Mouse (Mus musculus) megakaryocyte, embryonic 14.5 days (primary cell): ENCODE results near the gene Adam12. TPM values are rescaled to one million over a fixed set of nuclear protein-coding genes. Genes with fewer than 3 reads are reported as not detected.

Experiments
- H3K27me3 ChIP-seq: replicated peaks from 2 replicates; pipeline ENCODE3; 2012; ENCODE audit warnings: inconsistent platforms
- H3K36me3 ChIP-seq: replicated peaks from 2 replicates; pipeline ENCODE3; 2012; ENCODE audit warnings: low read length, inconsistent platforms, mixed read lengths
- H3K4me1 ChIP-seq: 2 replicates; pipeline ENCODE4 v1.6.1; 2012; ENCODE audit warnings: inconsistent platforms
- H3K4me3 ChIP-seq: replicated peaks from 2 replicates; pipeline ENCODE3; 2012; ENCODE audit warnings: moderate library complexity, mild to moderate bottlenecking, inconsistent platforms
- H3K9me3 ChIP-seq: 2 replicates; pipeline ENCODE4 v1.6.1; 2012; ENCODE audit warnings: inconsistent platforms
- FLI1 ChIP-seq: IDR thresholded peaks from 2 replicates; pipeline ENCODE4 v1.6.1; 2012; ENCODE audit warnings: low read length, inconsistent platforms, mixed read lengths
- GATA1 ChIP-seq: IDR thresholded peaks from 3 replicates; pipeline ENCODE4 v1.6.1; 2012; ENCODE audit warnings: mixed read lengths, low read length, inconsistent platforms, borderline replicate concordance
- polyA plus RNA-seq: library from polyadenylated mRNA; stranded (reverse); fragments of >175 nt; gene quantifications from 2 replicates; pipeline ENCODE4 v1.2.3, GENCODE M21; 2012; ENCODE audit warnings: low replicate concordance; ENCODE audit not compliant: insufficient read depth

The Adam12 gene
- polyA plus RNA-seq, 1 experiment, result not detected

DNA sequence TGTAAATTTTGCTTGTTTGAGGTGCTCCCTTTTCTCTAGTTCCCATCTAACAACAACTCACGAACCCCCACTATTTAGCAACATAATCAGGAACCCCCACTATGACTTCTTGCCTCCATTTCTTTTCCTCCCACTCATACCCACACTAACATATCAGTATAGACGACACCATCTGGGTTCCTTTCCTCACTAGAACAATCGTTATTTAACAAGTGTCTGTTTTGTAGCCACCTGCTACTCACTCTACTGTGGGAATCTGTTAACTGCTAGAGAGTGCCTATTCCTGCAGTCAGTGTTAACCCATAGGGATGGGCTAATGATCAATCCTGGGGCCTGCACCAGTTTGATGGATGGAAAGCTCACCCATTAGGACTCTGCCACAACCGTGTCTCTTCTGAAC lies 245.7 kb downstream of the Adam12 start:
- Histone ChIP-seq H3K4me1 (no peaks in the 10 kb centered on the region), H3K36me3 (no peaks in the 10 kb centered on the region), H3K9me3 (no peaks in the 10 kb centered on the region; the same call in 1 of the 2 replicates), H3K27me3 (no peaks in the 10 kb centered on the region), H3K4me3 (no peak overlapping the region)
- no peak for TF ChIP-seq FLI1
- no peak for TF ChIP-seq GATA1

DNA sequence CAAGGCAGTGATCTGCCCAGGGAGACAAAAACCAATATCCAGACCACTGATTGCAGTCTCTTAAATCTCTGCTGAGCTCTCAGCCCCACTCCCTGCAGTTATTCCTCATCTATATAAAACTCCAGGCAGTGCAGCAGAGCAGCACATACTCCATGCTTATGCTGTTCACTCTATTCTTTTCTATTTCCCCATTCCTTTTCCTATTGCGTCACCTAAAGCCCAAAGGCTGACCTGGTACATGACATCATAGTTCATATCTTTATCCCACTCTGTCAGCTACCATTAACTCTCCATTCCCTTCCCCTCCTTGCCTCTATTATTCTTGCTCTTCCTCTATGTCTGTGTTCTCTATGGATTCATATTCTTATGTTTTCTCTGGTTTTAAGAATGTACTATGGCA lies 246.3 kb downstream of the Adam12 start:
- no peak for TF ChIP-seq GATA1
- no peak for TF ChIP-seq FLI1
- no peaks in the 10 kb centered on the region for H3K27me3 ChIP-seq
- no peak overlapping the region for H3K4me3 ChIP-seq
- H3K4me1 ChIP-seq, result no peaks in the 10 kb centered on the region
- H3K9me3 ChIP-seq, result no peaks in the 10 kb centered on the region; the same call in 1 of the 2 replicates
- H3K36me3 ChIP-seq, result no peaks in the 10 kb centered on the region

DNA sequence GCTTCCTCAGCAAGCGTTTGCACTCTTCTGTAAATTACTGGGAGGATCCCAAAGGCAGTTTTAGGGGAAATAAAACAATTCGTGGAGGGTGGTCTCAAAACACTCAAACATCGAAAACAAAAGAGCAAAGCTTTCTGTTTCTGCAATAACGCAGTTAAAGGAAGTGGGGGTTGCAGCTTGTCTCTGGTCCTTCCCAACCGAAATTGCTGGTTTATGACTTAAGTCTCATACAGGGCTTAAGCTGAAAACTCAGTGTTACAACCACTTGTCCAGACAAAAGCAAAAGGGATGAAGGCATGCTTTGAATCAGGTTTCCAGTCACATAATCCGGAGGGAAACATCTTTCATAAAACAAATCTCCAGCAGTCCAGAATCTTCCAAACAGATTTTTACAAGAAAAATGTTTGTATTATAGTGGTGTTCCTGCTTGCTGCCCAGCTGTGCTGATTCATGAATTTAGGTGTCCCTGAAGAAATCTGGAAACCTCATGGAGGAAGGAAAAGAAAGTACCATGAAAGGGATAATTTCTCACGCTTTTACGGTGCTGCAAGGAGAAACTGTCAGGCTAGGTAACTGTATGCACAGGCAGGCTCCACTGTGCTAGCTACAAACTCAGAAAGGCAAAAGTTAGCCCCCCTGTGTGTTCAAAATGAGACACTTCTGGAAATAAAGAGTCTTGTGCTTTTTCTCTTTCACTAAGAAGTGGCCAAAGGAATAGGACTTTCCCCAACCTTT lies 255.4 kb downstream of the Adam12 start:
- TF ChIP-seq GATA1, result no peak
- no peak for TF ChIP-seq FLI1
- H3K9me3 ChIP-seq, result no peaks in the 10 kb centered on the region

DNA sequence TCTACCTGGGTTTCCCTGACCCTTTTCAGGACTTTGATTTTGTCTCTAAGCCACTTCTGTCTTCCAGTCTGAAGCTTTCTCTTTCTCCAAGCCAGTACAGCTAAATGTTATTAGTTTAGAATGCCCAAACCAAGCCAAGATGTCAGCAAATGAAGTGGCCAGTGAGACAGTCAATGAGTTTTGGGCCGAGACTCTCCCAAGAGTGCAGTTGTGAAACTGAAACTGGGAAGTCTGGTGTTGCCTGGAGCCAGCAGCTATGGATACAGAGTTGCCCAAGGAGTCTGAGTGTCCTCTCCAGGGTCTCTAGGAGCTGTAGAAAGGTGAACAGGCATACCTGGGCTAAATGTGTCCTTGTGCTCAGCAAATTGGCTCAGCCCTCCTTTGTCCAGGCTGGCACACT lies 260.9 kb downstream of the Adam12 start:
- Histone ChIP-seq H3K27me3 (no peaks in the 10 kb centered on the region), H3K9me3 (no peaks in the 10 kb centered on the region), H3K4me3 (no peak overlapping the region), H3K36me3 (no peaks in the 10 kb centered on the region), H3K4me1 (no peaks in the 10 kb centered on the region)
- TF ChIP-seq FLI1 (no peak), GATA1 (no peak)

More for the DNA sequence above, 255.4 kb downstream of the Adam12 start:
- H3K36me3 ChIP-seq, result no peaks in the 10 kb centered on the region
- no peaks in the 10 kb centered on the region for H3K27me3 ChIP-seq
- H3K4me3 ChIP-seq, result no peak overlapping the region
- H3K4me1 ChIP-seq, result no peaks in the 10 kb centered on the region

DNA sequence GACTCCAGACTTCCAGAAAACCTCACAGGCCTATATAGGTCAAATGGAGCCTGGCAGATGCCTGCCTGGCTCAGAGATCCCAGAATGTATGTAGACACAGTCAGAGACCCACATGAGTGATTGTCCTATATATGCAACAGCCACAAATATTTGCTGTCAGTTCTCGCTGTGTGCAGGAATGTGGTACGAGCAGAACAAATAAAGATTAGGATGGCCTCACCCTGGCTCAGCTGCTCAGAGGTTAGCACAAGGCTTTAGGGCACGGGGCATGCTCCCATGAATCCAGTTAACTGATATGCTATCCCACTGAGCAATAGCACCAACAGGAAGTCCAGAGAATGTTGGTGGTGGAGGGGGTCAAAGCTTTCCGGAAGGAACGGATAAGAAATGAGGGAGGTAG lies 261.5 kb downstream of the Adam12 start:
- TF ChIP-seq GATA1, result no peak
- no peaks in the 10 kb centered on the region for H3K9me3 ChIP-seq
- no peaks in the 10 kb centered on the region for H3K4me1 ChIP-seq
- H3K27me3 ChIP-seq, result no peaks in the 10 kb centered on the region
- no peaks in the 10 kb centered on the region for H3K36me3 ChIP-seq
- H3K4me3 ChIP-seq, result no peak overlapping the region

DNA sequence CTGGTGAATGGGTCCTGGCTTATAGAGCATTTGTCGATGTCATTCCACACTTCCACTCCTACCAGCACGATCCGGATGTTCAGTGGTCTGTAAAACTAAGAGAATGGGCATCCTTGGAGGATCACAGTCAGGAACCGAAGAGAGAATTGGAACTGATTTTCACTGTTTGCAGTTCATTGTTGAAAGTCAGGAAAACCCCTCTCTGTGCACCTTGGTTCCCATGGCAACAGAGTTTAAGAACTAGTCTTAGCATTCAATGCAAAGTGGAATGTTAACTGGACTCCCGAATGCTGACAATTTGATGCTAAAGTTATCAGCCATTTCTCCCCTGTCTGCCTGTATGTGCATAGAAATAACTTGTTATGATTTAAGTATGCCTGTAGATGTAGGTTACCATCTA lies 264.0 kb downstream of the Adam12 start:
- TF ChIP-seq GATA1 (no peak), FLI1 (no peak)
- Histone ChIP-seq H3K36me3 (no peaks in the 10 kb centered on the region), H3K27me3 (no peaks in the 10 kb centered on the region)

DNA sequence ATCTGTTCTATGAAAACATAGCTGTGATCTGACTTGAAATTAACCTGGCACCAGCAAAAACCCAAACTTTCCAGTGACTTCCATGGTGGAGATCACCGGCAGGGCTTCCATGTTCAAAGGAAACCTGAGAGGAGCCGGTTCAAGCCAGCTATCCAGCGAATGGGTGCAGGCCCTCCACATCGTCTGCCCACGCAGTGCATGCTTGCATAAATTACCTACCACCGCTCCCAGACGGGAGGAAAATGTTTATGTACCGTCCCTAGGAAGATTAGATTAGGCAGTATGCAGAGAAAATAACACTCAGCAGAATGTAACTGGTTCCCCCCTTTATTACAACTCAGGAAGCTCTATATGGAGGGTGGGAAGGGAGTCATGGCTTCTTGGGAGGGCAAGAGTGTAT lies 268.4 kb downstream of the Adam12 start:
- Histone ChIP-seq H3K36me3 (no peaks in the 10 kb centered on the region), H3K9me3 (no peaks in the 10 kb centered on the region), H3K4me3 (no peak overlapping the region), H3K27me3 (no peaks in the 10 kb centered on the region), H3K4me1 (no peaks in the 10 kb centered on the region)
- no peak for TF ChIP-seq GATA1
- no peak for TF ChIP-seq FLI1

More for the DNA sequence above, 264.0 kb downstream of the Adam12 start:
- no peaks in the 10 kb centered on the region for H3K9me3 ChIP-seq
- H3K4me1 ChIP-seq, result no peaks in the 10 kb centered on the region
- no peak overlapping the region for H3K4me3 ChIP-seq

DNA sequence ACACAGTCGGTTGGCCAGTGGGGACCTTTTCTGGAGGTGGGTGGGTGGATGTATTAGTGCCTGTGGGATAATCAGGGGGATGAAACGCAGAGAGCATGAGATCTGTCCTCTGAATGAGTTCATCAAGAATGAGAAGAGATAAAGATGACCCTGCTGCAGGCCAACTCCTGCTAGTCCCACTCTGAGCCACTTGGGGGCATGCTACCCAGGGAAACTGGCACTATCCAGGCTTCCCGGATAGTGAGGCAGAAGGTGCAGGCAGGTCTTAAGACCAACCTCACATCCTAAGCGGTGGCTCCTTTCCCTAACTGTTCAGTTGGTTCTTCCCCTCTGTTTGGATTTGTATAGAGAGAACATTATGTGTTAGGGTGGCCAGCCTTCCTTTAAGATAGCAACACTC lies 272.7 kb downstream of the Adam12 start:
- Histone ChIP-seq H3K9me3 (no peaks in the 10 kb centered on the region), H3K27me3 (no peaks in the 10 kb centered on the region), H3K4me3 (no peak overlapping the region), H3K4me1 (no peaks in the 10 kb centered on the region), H3K36me3 (no peaks in the 10 kb centered on the region)
- TF ChIP-seq GATA1 (no peak), FLI1 (no peak)

DNA sequence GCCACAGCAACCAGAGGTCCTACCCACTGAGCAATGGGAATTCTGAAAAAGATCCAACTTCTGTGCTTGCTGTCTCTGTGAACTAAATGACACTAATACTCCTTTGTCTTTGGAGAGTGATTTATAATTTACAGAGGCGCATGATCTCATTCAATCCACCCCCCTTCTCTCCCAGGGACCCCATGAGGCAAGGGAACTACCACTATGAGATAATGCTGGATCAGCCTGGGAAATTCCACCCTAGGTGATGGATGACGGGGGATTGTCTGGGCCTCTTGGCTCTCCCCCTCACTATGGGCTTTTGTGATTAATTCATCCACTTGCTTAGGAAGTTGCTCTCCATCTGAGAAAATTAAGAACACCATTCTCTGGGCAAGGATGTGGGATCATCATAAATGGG lies 274.1 kb downstream of the Adam12 start:
- no peaks in the 10 kb centered on the region for H3K36me3 ChIP-seq
- no peaks in the 10 kb centered on the region for H3K4me1 ChIP-seq
- H3K27me3 ChIP-seq, result no peaks in the 10 kb centered on the region
- no peaks in the 10 kb centered on the region for H3K9me3 ChIP-seq
- no peak overlapping the region for H3K4me3 ChIP-seq
- TF ChIP-seq GATA1 (no peak), FLI1 (no peak)

DNA sequence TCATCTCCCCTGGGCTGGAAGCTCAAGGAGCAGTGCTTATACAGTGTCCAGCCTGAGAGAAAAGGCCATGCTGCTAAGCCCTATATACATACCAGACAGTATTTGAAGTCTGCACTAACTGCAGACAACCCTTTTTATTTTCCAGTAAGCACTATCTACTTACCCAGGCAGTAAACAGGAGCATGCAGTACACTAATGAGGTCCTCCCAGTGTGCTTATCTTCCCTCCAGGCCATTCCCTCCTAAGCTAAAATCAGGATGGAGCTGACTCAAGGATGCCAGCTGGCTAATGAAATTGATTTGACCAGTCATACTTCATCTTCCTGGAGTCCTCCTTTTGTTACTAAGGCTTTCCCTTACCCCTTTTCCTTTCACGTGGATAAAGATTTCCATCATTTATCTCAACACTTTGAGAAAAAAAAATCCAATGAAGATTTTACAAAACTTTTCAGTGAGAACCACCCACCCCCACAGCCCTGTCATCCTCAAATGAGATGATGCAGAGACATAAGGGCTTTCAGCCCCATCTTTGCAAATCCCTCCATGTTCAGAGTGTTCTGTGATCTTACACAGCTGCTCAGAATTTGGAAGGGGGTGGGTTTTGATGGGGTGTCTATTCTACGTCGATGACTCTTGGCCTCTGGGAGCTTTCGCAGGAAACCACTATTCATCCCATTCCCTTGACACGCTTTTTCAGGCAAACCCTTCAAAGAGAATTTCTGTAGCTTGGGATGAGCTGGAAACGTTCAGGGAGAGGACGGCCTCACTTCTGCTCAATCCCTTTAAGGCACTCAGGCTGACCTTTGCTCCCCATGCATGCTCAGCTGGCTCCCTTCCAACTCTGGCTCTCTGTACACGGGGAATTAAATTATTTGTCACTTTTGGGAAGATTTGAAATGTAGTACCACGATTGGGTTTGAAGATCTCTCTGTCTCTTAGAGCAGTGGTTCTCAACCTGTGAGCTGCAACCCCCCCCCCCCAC lies 277.5 kb downstream of the Adam12 start:
- no peaks in the 10 kb centered on the region for H3K36me3 ChIP-seq
- no peaks in the 10 kb centered on the region for H3K4me1 ChIP-seq
- H3K27me3 ChIP-seq, result no peaks in the 10 kb centered on the region
- no peak overlapping the region for H3K4me3 ChIP-seq
- no peak for TF ChIP-seq GATA1
- TF ChIP-seq FLI1, result no peak
- H3K9me3 ChIP-seq, result 0 out of 2 replicates have a peak, but pooled peaks cover 5% of the 10 kb centered on the region
